Mouse (Mus musculus) limb, embryonic 12.5 days (tissue): ENCODE measurements around the gene Sema4a. TPM values are rescaled to one million over a fixed set of nuclear protein-coding genes. Genes with fewer than 3 reads are reported as not detected.

Experiments
- ATAC-seq: fragments of 200-750 bp; cut with Nextera tagmentation; 2 replicates; pipeline ENCODE4 v1.8.0; 2017; ENCODE audit warnings: low read depth, moderate TSS enrichment; ENCODE audit not compliant: insufficient number of reproducible peaks, insufficient read depth, low FRiP score, low TSS enrichment
- H3K27ac ChIP-seq: fragments of 300-500 bp; sonication (generic); 2 replicates; pipeline ENCODE4 v1.5.1; 2016; ENCODE audit warnings: mild to moderate bottlenecking, moderate library complexity
- H3K27me3 ChIP-seq: fragments of 300-500 bp; sonication (generic); 2 replicates; pipeline ENCODE4 v1.6.1; 2016; ENCODE audit warnings: mild to moderate bottlenecking, moderate library complexity
- H3K36me3 ChIP-seq: fragments of 300-500 bp; sonication (generic); 2 replicates; pipeline ENCODE4 v1.6.1; 2016; ENCODE audit warnings: mild to moderate bottlenecking, moderate library complexity
- H3K4me1 ChIP-seq: fragments of 300-500 bp; sonication (generic); replicated peaks from 2 replicates; pipeline ENCODE4 v1.6.1; 2016
- H3K4me2 ChIP-seq: fragments of 300-500 bp; sonication (generic); 2 replicates; pipeline ENCODE4 v1.6.1; 2016; ENCODE audit warnings: mild to moderate bottlenecking, moderate library complexity
- H3K4me3 ChIP-seq: fragments of 300-500 bp; sonication (generic); replicated peaks from 2 replicates; pipeline ENCODE4 v1.5.1; 2016; ENCODE audit warnings: mild to moderate bottlenecking
- H3K9ac ChIP-seq: fragments of 300-500 bp; sonication (generic); replicated peaks from 2 replicates; pipeline ENCODE4 v1.6.1; 2016; ENCODE audit warnings: mild to moderate bottlenecking, moderate library complexity
- H3K9me3 ChIP-seq: fragments of 300-500 bp; sonication (generic); 2 replicates; pipeline ENCODE4 v1.6.1; 2016; ENCODE audit warnings: mild to moderate bottlenecking, moderate library complexity
- WGBS: fragments of 180-500 bp; shearing (Covaris S2); methylation state at CpG from one replicate; pipeline ENCODE4 v1.1.7; 2016; 5-methylcytosine and 5-hydroxymethylcytosine counted together
- polyA plus RNA-seq: library from polyadenylated mRNA; unstranded; fragments of >200 nt; fragmentation: Nextera tagmentation; extraction: Ambion mirVana; gene quantifications from 2 replicates; pipeline ENCODE4 v1.2.1, GENCODE M21; 2016

Gene Sema4a
- polyA plus RNA-seq, 1 experiment from 2014 or later = 8.3 TPM

DNA sequence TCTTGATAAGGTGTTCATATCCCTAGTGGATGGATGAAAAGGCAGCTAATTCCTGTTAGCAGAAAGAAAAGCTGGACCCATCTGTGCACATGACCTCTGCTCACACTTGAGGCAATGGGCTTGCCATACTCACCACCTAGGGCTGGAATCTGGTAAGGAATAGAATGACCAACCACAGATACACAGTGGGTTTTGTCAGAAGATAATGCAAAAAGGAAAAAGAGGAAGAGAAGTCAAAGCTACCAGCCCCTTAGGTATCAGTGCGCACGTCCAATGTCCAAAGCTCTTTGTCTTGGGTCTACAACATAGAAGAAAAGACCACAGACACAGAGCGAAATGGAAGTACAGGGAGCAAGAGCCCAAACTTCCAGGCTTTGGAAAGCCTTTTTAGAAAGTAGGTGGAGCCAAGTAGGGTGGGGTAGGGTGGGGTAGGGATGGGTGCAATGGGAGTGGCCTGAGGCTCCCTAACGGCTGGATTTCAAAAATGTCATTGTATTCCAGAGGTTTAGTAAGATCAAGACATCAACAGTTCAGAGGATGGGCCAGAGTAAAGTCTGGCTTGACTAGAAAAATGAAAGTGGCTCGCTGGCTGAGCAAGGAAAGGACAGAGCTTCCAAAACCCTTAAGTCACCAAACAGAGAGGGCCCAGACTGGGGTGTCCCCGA, 40.5 kb upstream of the Sema4a start:
- 0 out of 2 replicates have a peak overlapping the region, but pooled peaks have one; percentile 12 for H3K9ac ChIP-seq
- WGBS = 58% methylated on average over 6 of the region's 6 CpGs
- no peaks in the 10 kb centered on the region for H3K36me3 ChIP-seq
- H3K4me3 ChIP-seq = peak overlapping the region; percentile 68
- H3K4me1 ChIP-seq = peaks cover 47% of the 10 kb centered on the region
- peaks cover 17% of the 10 kb centered on the region for H3K27me3 ChIP-seq
- no peak for ATAC-seq
- 0 out of 2 replicates have a peak overlapping the region, but pooled peaks have one; percentile 0 for H3K27ac ChIP-seq
- peak overlapping the region; percentile 100 for H3K4me2 ChIP-seq
- H3K9me3 ChIP-seq = no peaks in the 10 kb centered on the region

DNA sequence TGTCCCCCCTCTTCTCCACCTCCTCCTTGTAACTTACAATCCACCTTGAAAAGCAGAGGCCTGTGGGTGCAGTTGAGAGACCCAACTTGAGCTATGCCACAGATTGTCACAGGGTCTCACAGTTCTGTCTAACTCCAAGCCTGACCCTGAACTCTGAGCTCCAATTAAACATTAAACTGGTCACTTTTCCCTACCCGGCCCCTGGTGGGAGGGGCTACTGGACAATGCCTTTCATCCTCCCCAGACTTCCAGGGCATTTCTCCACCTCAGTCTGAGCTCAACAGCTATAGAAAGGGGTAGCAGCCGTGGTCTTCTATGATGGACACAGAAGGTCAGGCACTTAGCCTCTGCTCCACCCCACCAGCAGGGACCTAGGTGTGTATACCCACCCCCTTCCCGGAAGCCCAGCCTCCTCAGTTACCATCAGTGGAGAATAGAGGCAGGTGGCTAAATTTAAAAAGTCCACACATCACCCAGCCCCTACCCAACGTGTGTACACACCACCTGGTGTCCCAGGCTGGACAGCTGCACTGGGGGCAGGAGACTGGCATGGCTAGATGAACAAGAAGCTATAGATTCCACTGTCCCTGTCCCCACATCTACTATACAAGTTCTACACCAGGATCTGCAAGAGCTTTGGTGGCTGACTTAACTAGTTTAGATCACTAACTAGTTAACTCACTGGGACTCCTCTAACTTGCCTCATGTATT, 39.8 kb upstream of the Sema4a start:
- no peak overlapping the region for H3K9ac ChIP-seq
- H3K4me3 ChIP-seq = 0 out of 2 replicates have a peak overlapping the region, but pooled peaks have one; percentile 68
- peaks cover 17% of the 10 kb centered on the region for H3K27me3 ChIP-seq
- peaks cover 43% of the 10 kb centered on the region for H3K4me1 ChIP-seq
- no peaks in the 10 kb centered on the region for H3K9me3 ChIP-seq
- H3K27ac ChIP-seq = no peak overlapping the region
- ATAC-seq = no peak
- H3K4me2 ChIP-seq = peak overlapping the region; percentile 100
- H3K36me3 ChIP-seq = no peaks in the 10 kb centered on the region
- WGBS = 55% methylated on average over 4 of the region's 4 CpGs

DNA sequence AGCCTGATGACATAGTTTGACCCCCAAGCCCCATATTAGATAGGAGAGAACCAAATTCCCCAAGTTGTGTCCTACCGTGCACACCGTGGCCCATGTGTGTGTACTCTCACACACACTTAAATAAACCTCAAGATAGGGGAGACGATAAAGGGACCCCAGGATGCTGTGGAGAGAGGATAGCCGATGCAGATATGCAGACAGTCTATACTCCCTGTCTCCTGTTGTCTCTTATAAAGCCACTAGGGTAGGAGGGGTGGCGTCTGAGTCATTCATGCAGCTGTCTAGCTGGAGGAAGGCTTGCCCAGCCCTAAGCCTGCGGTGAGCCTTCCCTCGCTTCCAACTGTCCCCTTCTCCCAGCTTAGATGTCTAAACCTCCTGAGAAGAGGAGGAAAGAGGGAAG, 39.1 kb upstream of the Sema4a start:
- Histone ChIP-seq H3K9me3 (no peaks in the 10 kb centered on the region), H3K4me2 (no peak overlapping the region), H3K36me3 (no peaks in the 10 kb centered on the region), H3K4me3 (no peak overlapping the region), H3K4me1 (peaks cover 40% of the 10 kb centered on the region), H3K9ac (no peak overlapping the region), H3K27ac (no peak overlapping the region), H3K27me3 (peaks cover 17% of the 10 kb centered on the region)
- 82% methylated on average over 7 of the region's 7 CpGs for WGBS
- ATAC-seq = no peak

DNA sequence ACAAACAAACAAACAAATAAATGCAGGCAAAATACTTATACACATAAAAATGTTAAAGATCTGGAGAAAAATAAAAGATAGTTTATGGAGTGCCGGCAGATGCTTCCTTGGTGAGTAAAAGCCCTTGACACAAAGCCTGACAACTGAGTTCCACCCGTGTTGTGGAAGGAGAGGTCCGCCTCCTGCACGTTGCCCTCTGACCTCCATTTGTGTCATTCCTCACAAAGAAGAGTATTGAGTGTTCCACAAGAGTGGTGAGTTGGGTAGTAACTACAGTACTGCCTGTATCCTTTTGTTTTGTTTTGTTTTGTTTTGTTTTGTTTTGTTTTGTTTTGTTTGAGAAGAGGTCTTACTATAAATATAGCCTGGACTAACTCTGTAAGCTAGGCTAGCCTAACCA, 38.6 kb upstream of the Sema4a start:
- ATAC-seq = no peak
- peaks cover 17% of the 10 kb centered on the region for H3K27me3 ChIP-seq
- no peak overlapping the region for H3K4me3 ChIP-seq
- WGBS = 83% methylated on average over 4 of the region's 4 CpGs
- H3K4me2 ChIP-seq = no peak overlapping the region
- no peaks in the 10 kb centered on the region for H3K36me3 ChIP-seq
- H3K9me3 ChIP-seq = no peaks in the 10 kb centered on the region
- H3K27ac ChIP-seq = no peak overlapping the region
- peaks cover 40% of the 10 kb centered on the region for H3K4me1 ChIP-seq
- no peak overlapping the region for H3K9ac ChIP-seq

DNA sequence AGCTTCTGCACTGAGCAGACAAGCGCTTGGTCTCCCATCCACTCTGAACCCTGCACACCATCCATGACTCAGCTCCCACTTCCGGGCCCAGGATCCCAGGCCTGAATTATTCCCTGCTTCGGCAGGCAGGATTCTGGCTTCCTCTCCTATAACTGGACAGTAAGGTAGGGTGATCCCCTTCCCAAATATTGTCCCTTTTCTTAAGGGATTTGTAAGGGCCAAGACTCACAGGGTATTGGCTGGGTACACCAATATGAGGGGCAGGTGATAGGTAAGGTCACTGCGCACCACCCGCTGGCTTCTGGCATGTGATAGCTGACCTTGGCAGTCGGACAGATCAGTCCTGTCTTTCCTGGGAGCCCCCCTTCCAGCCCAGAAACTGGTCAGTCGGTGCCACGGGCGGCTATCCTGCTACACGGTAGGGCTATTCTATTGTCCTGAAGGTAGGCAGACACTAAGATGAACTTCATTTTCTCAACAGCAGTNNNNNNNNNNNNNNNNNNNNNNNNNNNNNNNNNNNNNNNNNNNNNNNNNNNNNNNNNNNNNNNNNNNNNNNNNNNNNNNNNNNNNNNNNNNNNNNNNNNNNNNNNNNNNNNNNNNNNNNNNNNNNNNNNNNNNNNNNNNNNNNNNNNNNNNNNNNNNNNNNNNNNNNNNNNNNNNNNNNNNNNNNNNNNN, 34.9 kb upstream of the Sema4a start:
- Histone ChIP-seq H3K4me3 (no peak overlapping the region), H3K4me1 (peaks cover 31% of the 10 kb centered on the region), H3K27me3 (peaks cover 3% of the 10 kb centered on the region), H3K27ac (no peak overlapping the region), H3K9me3 (no peaks in the 10 kb centered on the region), H3K9ac (no peak overlapping the region), H3K4me2 (no peak overlapping the region), H3K36me3 (no peaks in the 10 kb centered on the region)
- 87% methylated on average over 10 of the region's 10 CpGs for WGBS
- no peak for ATAC-seq

DNA sequence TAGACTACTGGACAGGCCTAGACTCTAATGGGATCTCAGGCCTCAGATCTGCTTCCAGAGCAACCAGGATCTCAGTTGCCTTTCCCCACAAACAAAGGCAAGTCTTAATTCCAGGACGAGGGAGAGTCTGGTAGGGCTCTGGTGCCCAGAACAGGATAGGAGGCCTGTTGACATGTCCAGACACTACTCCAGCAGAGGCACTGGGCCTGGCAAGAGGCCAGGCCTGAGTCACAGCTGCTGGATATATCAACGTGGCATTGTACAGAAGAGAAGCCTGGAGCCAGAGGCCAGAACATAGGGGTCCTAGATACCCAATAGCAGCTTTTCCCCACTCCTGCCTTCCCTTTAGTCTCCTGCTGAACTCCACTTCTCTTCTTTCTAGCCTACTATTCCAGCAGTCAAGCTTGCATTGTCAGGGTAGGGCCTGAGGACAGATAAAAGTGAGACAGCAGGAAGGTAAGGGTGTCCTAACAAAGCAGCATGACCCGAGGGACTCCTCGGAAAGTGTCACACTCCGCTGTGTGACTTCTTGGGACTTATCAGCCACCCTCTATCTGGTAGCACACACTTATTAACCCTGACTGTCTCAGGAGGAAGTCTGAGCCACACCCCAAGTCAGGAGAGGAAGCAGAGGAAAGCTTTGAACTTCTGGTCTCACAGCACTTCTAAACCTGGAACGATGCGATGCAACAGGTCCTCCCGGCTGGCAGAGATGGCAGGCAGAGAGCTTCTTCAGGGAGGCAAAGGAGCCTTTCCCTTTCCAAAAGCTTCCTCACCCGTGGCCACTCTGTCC, 34.0 kb upstream of the Sema4a start:
- no peak overlapping the region for H3K4me2 ChIP-seq
- no peaks in the 10 kb centered on the region for H3K36me3 ChIP-seq
- ATAC-seq = no peak
- peaks cover 38% of the 10 kb centered on the region for H3K4me1 ChIP-seq
- peak overlapping the region; percentile 46; the same call in 1 of the 2 replicates for H3K27ac ChIP-seq
- WGBS = 63% methylated on average over 9 of the region's 9 CpGs
- no peaks in the 10 kb centered on the region for H3K27me3 ChIP-seq
- H3K9me3 ChIP-seq = no peaks in the 10 kb centered on the region
- no peak overlapping the region; the same call in 1 of the 2 replicates for H3K9ac ChIP-seq
- no peak overlapping the region for H3K4me3 ChIP-seq

DNA sequence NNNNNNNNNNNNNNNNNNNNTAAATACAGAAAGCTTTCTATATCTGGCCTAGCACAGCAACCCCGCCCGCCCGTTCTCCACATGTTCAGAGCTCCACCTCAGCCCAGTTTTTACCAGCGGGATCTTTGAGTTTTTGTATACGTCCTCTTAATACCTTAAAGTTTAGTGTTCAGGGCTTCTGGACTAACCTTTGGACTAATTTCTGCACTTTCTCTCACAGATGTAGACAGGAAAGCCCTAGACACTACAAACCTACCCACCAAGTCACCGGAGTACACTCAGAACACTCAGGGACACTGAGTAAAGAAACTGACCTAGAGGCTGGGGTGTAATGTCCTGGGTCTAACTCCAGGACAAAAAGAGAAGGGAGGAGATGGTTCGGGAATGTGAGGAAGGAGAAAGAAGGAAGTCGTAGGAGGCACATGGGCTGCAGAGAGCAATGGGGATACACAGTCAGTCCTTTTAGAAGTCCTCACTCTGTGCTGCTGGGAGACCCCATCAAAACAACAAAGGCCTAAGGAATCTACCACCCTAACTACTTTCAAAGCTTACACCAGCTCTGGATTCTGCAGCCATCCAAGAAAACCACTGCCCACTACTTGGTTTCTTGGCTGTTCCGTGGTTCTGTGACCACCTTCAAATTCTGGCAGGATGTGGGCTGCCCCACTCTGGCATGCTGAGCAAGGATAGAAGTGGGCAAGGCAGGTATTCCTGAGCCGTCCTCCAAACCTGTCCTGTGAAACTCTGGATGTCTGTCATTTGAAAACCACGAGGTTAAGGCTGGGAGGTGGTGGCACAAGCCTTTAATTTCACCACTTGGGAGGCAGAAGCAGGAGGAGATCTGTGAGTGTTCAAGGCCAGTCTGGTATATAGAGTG, 33.0 kb upstream of the Sema4a start:
- Histone ChIP-seq H3K27ac (peak overlapping the region; percentile 81), H3K4me2 (peak overlapping the region; percentile 76; the same call in 1 of the 2 replicates), H3K36me3 (no peaks in the 10 kb centered on the region), H3K9ac (no peak overlapping the region), H3K9me3 (no peaks in the 10 kb centered on the region), H3K27me3 (no peaks in the 10 kb centered on the region), H3K4me3 (no peak overlapping the region), H3K4me1 (peaks cover 45% of the 10 kb centered on the region)
- ATAC-seq = no peak
- WGBS = 79% methylated on average over 11 of the region's 11 CpGs

DNA sequence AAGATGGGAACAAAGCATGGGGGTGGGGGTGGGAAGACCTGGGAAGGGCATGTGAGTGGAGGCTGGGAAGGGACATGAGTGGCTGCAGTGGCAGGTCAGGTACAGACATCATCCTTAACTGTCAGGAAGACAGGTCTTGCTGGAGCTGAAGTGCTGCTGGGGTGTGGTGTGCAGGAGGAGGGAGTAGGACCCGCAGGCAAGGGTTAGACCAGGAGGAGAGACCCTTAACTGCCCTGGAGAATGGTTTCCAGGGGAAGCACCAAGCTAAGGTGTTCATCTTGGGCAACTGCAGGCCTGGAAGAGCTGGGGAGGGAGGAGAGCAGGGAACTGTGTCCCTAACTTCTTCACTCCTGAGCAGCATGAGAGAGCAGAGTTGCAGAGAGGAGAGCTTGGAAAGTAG, 26.4 kb upstream of the Sema4a start:
- no peak overlapping the region for H3K27ac ChIP-seq
- no peak overlapping the region for H3K9ac ChIP-seq
- H3K4me1 ChIP-seq = peaks cover 33% of the 10 kb centered on the region
- peaks cover 57% of the 10 kb centered on the region for H3K27me3 ChIP-seq
- WGBS = 69% methylated on average over 1 of the region's 1 CpGs
- H3K9me3 ChIP-seq = no peaks in the 10 kb centered on the region
- no peak overlapping the region for H3K4me2 ChIP-seq
- H3K36me3 ChIP-seq = peaks cover 20% of the 10 kb centered on the region
- no peak overlapping the region for H3K4me3 ChIP-seq
- ATAC-seq = no peak

DNA sequence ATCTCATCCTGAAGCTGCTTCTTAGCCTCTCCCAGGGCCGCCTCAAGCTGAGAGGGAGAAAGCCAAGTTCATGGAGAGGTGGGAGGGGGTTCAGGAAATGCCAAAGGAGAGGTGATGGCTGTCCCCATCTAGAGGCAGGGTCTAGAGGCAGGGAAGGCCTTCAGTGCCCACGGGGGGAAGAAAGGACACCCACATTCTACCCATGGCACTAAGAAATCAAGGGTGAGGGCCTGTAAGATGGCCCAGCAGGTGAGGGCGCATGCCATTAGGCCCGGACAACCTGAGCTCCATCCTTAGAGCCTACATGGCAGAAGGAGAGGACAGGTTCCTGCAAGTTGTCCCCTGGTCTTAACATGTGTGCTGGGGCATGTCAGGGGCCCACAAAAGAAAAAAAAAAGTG, 25.9 kb upstream of the Sema4a start:
- Histone ChIP-seq H3K4me3 (no peak overlapping the region), H3K9ac (no peak overlapping the region), H3K27ac (no peak overlapping the region), H3K27me3 (peaks cover 62% of the 10 kb centered on the region), H3K4me2 (no peak overlapping the region), H3K4me1 (peaks cover 31% of the 10 kb centered on the region), H3K36me3 (peaks cover 20% of the 10 kb centered on the region), H3K9me3 (no peaks in the 10 kb centered on the region)
- 64% methylated on average over 4 of the region's 4 CpGs for WGBS
- no peak for ATAC-seq

DNA sequence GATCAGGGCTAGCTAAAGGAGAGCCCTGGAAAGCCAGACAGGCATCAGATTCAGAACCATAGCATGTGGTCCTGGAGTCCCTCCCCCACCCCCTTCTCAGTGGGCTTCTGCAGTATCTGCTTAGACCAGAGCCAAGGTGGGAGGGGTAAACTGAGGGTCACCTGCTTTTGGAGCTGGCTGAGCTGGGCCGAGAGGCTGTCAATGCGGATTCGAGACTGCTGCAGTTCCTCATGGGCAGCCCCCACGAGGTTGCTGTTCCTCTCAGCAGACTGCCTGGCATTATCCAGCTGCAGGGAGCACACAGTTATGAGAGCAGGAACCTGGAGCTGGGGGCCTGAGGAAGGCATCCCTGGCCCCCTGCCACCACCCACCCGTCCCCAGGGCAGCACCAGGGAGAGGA, 25.1 kb upstream of the Sema4a start:
- H3K27me3 ChIP-seq = peaks cover 67% of the 10 kb centered on the region
- 67% methylated on average over 5 of the region's 5 CpGs for WGBS
- peaks cover 20% of the 10 kb centered on the region for H3K36me3 ChIP-seq

More for the DNA sequence above, 25.1 kb upstream of the Sema4a start:
- H3K4me1 ChIP-seq = peaks cover 31% of the 10 kb centered on the region
- no peaks in the 10 kb centered on the region for H3K9me3 ChIP-seq
- no peak overlapping the region for H3K27ac ChIP-seq
- H3K9ac ChIP-seq = no peak overlapping the region
- H3K4me3 ChIP-seq = no peak overlapping the region
- ATAC-seq = no peak
- H3K4me2 ChIP-seq = no peak overlapping the region
